Mouse (Mus musculus): Measurements from ENCODE around the gene Sik2.
A peak's percentile ranks its signal among the peaks of the same experiment; 100 is the strongest.

Sik2 gene

GRCm38 (mm10) chr9:50905321-50905720 lies 103.6 kb downstream of the Sik2 start:
- DNase-seq, result no peak

GRCm38 (mm10) chr9:50904196-50904847 lies 104.6 kb downstream of the Sik2 start:
- DNase-seq, result no peak

GRCm38 (mm10) chr9:50900026-50900920 lies 108.6 kb downstream of the Sik2 start:
- no peak for DNase-seq

GRCm38 (mm10) chr9:50893665-50894064 lies 115.2 kb downstream of the Sik2 start:
- no peak for DNase-seq

- no peak for DNase-seq
These were observed 118.3 kb downstream of the Sik2 start for GRCm38 (mm10) chr9:50890494-50891090.

GRCm38 (mm10) chr9:50889964-50890363 lies 118.9 kb downstream of the Sik2 start:
- DNase-seq, result no peak

- no peak for DNase-seq
These were observed 119.7 kb downstream of the Sik2 start for GRCm38 (mm10) chr9:50889211-50889610.

- DNase-seq, result peak; percentile 23
These were observed 121.5 kb downstream of the Sik2 start for GRCm38 (mm10) chr9:50887351-50887750.

- no peak for DNase-seq
These were observed 122.0 kb downstream of the Sik2 start for GRCm38 (mm10) chr9:50886870-50887269.

- DNase-seq, result peak; percentile 62
These were observed 123.3 kb downstream of the Sik2 start for GRCm38 (mm10) chr9:50885600-50885987.

- DNase-seq, result peak; percentile 94
These were observed 123.9 kb downstream of the Sik2 start for GRCm38 (mm10) chr9:50884741-50885599.

GRCm38 (mm10) chr9:50884093-50884492 lies 124.8 kb downstream of the Sik2 start:
- DNase-seq, result no peak

- DNase-seq, result no peak
These were observed 126.7 kb downstream of the Sik2 start for GRCm38 (mm10) chr9:50882183-50882582.

GRCm38 (mm10) chr9:50877431-50877830 lies 131.4 kb downstream of the Sik2 start:
- DNase-seq, result no peak

- peak; percentile 93 for DNase-seq
These were observed 132.6 kb downstream of the Sik2 start for GRCm38 (mm10) chr9:50876287-50876686.

GRCm38 (mm10) chr9:50875470-50875869 lies 133.4 kb downstream of the Sik2 start:
- DNase-seq, result no peak

- peak; percentile 82 for DNase-seq
These were observed 134.8 kb downstream of the Sik2 start for GRCm38 (mm10) chr9:50874031-50874430.

- DNase-seq, result no peak
These were observed 135.7 kb downstream of the Sik2 start for GRCm38 (mm10) chr9:50873210-50873609.

GRCm38 (mm10) chr9:50868182-50868581 lies 140.7 kb downstream of the Sik2 start:
- no peak for DNase-seq

GRCm38 (mm10) chr9:50867015-50867414 lies 141.9 kb downstream of the Sik2 start:
- no peak for DNase-seq

GRCm38 (mm10) chr9:50865803-50866202 lies 143.1 kb downstream of the Sik2 start:
- no peak for DNase-seq

GRCm38 (mm10) chr9:50864877-50865276 lies 144.0 kb downstream of the Sik2 start:
- no peak for DNase-seq

GRCm38 (mm10) chr9:50863824-50864223 lies 145.0 kb downstream of the Sik2 start:
- no peak for DNase-seq
